Mouse (Mus musculus) myocyte (in vitro differentiated cells): ENCODE data around the gene Atp6v1g3.

Experiments
- E2F4 ChIP-seq: IDR thresholded peaks from one replicate; pipeline ENCODE4 v1.6.1; 2011; ENCODE audit warnings: mild to moderate bottlenecking, control low read depth, moderate library complexity; ENCODE audit not compliant: insufficient read depth
- MAX ChIP-seq: IDR thresholded peaks from one replicate; pipeline ENCODE4 v1.6.1; 2011; ENCODE audit warnings: low read depth, mild to moderate bottlenecking, control low read depth
- MYOD1 ChIP-seq, 3 experiments: IDR thresholded peaks; one replicate each; pipeline ENCODE4 v1.6.1; 2011; ENCODE audit warnings: control low read depth in 2 of 3, low read depth in 2 of 3, mild to moderate bottlenecking in 2 of 3, moderate library complexity in 1 of 3; ENCODE audit not compliant: insufficient read length in 2 of 3, control insufficient read depth in 1 of 3
- MYOG ChIP-seq, 3 experiments: IDR thresholded peaks; one replicate each; pipeline ENCODE4 v1.6.1; 2011; ENCODE audit warnings: control low read depth in 2 of 3, low read depth in 2 of 3, mild to moderate bottlenecking in 2 of 3; ENCODE audit not compliant: insufficient read length in 2 of 3, control insufficient read depth in 1 of 3, insufficient read depth in 1 of 3
- POLR2A ChIP-seq: IDR thresholded peaks from one replicate; pipeline ENCODE4 v1.6.1; 2011; ENCODE audit warnings: low read depth, mild to moderate bottlenecking, control low read depth, moderate library complexity; ENCODE audit not compliant: insufficient read length
- REST ChIP-seq: IDR thresholded peaks from one replicate; pipeline ENCODE4 v1.6.1; 2011; ENCODE audit warnings: mild to moderate bottlenecking, control low read depth, moderate library complexity; ENCODE audit not compliant: insufficient read depth, insufficient read length
- TCF12 ChIP-seq: IDR thresholded peaks from one replicate; pipeline ENCODE4 v1.6.1; 2011; ENCODE audit warnings: mild to moderate bottlenecking, control low read depth; ENCODE audit not compliant: poor library complexity, insufficient read depth, severe bottlenecking
- USF1 ChIP-seq: IDR thresholded peaks from one replicate; pipeline ENCODE4 v1.6.1; 2011; ENCODE audit warnings: low read depth, mild to moderate bottlenecking, control low read depth, moderate library complexity

GRCm38 (mm10) chr1:138303296-138303695 lies 29.8 kb downstream of the Atp6v1g3 start:
- TF ChIP-seq MYOG (IDR thresholded peaks at IDR 0.05; ENCODE audit: control insufficient read depth in 1 of 3, insufficient read depth in 1 of 3, insufficient read length in 2 of 3, low read depth in 2 of 3) (no peak), E2F4 (no peak), POLR2A (no peak), TCF12 (no peak), MYOD1 (IDR thresholded peaks at IDR 0.05; ENCODE audit: control insufficient read depth in 1 of 3, insufficient read length in 2 of 3, low read depth in 2 of 3) (no peak), MAX (no peak), USF1 (no peak), REST (no peak)
